Mouse (Mus musculus) kidney, postnatal 25 days (tissue): Measurements from ENCODE around the gene 1700025B11Rik.
"Not testable (repeated sequence)": the region's sequence is repeated elsewhere in the genome, so short reads cannot be mapped to it uniquely, and the experiment has no call there.

Source experiments
- DNase-seq, 2 experiments: peaks; one replicate each; pipeline ENCODE4 v3.0.0; 2021; ENCODE audit warnings: mixed read lengths in 2 of 2

Gene 1700025B11Rik

GRCm38 (mm10) chr15:77561792-77562191 lies at the start of gene 1700025B11Rik:
TSS of gene 1700025B11Rik (minus strand) at chr15:77561892.
- no peak for DNase-seq

- DNase-seq, result no peak
These were observed 44.4 kb upstream of the 1700025B11Rik start for GRCm38 (mm10) chr15:77606069-77606468.

GRCm38 (mm10) chr15:77598958-77599357 lies 37.3 kb upstream of the 1700025B11Rik start, which contains the start of gene Gm36245:
TSS of gene Gm36245 (plus strand) at chr15:77599258.
- DNase-seq, result no peak

GRCm38 (mm10) chr15:77598429-77598828 lies 36.7 kb upstream of the 1700025B11Rik start:
- peak; percentile 21 to 73 for DNase-seq

- no peak for DNase-seq
These were observed 34.3 kb upstream of the 1700025B11Rik start, which contains the start of gene Apol10b for GRCm38 (mm10) chr15:77595961-77596360. TSS of gene Apol10b (minus strand) at chr15:77596125.

- no peak for DNase-seq
These were observed 31.9 kb upstream of the 1700025B11Rik start for GRCm38 (mm10) chr15:77593557-77593956.

GRCm38 (mm10) chr15:77590881-77591280 lies 29.2 kb upstream of the 1700025B11Rik start:
- peak in 1 of 2 experiments; percentile 11 for DNase-seq

GRCm38 (mm10) chr15:77588981-77589380 lies 27.3 kb upstream of the 1700025B11Rik start:
- no peak for DNase-seq

- DNase-seq, result peak in 1 of 2 experiments; percentile 26
These were observed 25.3 kb upstream of the 1700025B11Rik start for GRCm38 (mm10) chr15:77587026-77587425.

- peak; percentile 45 to 71 for DNase-seq
These were observed 20.0 kb upstream of the 1700025B11Rik start for GRCm38 (mm10) chr15:77581681-77582080.

- no peak for DNase-seq
These were observed 17.6 kb upstream of the 1700025B11Rik start for GRCm38 (mm10) chr15:77579311-77579710.

- DNase-seq, result no peak
These were observed 17.1 kb upstream of the 1700025B11Rik start for GRCm38 (mm10) chr15:77578801-77579200.

- no peak for DNase-seq
These were observed 1.5 kb upstream of the 1700025B11Rik start for GRCm38 (mm10) chr15:77563219-77563618.

GRCm38 (mm10) chr15:77539221-77539620 lies 22.5 kb downstream of the 1700025B11Rik start:
- not testable (repeated sequence) for DNase-seq

GRCm38 (mm10) chr15:77533216-77533615 lies 28.5 kb downstream of the 1700025B11Rik start, which contains the start of gene Apol7c:
TSS of gene Apol7c (minus strand) at chr15:77533316.
- no peak for DNase-seq

GRCm38 (mm10) chr15:77523186-77523843 lies 38.4 kb downstream of the 1700025B11Rik start:
- DNase-seq, result peak; percentile 80 to 82

- not testable (repeated sequence) for DNase-seq
These were observed 41.1 kb downstream of the 1700025B11Rik start for GRCm38 (mm10) chr15:77520596-77520995.
